Mouse (Mus musculus) layer of hippocampus, postnatal 36 days (tissue): ENCODE results near the gene Qpctl. TPM values are rescaled to one million over a fixed set of nuclear protein-coding genes. Genes with fewer than 3 reads are reported as not detected.

ENCODE experiments used
- microRNA-seq, 2 experiments: library from miRNA; unstranded; fragments of <30 nt; microRNA quantifications; one replicate each; pipeline ENCODE4 v1.2.0; 2021
- total RNA-seq, 2 experiments: library from RNA; stranded (reverse); gene quantifications; 2 replicates each; pipeline ENCODE4 v1.2.3; 2021

Gene Qpctl
- total RNA-seq, 2 experiments from 2014 or later: 18.1 to 18.6 TPM

Small RNAs within 50 kb of the gene (microRNA-seq; reads per million reads assigned to microRNA genes)
- gene Mir330: 9,368 to 10,822 reads per million in 2 experiments

Other genes starting within 250 kb of the Qpctl start
- 10 to 100 TPM; 11.3 to 12.5 TPM for gene Ccdc61, start 238.9 kb downstream of the Qpctl start, total RNA-seq
- 10 to 100 TPM; 82.2 to 84.5 TPM for gene Nova2, start 223.4 kb downstream of the Qpctl start, total RNA-seq
- under 1 TPM; 0.33 to 0.87 TPM for gene Nanos2, start 161.9 kb downstream of the Qpctl start, total RNA-seq
- 10 to 100 TPM; 45.0 to 45.9 TPM for gene Mypop, start 158.0 kb downstream of the Qpctl start, total RNA-seq
- 10 to 100 TPM; 52.1 to 53.0 TPM for gene Irf2bp1, start 145.2 kb downstream of the Qpctl start, total RNA-seq
- gene Foxa3, start 125.8 kb downstream of the Qpctl start, total RNA-seq: not detected
- 100 to 1,000 TPM; 111 to 113 TPM for gene Sympk, start 124.9 kb downstream of the Qpctl start, total RNA-seq
- under 1 TPM; 0.15 to 0.33 TPM for gene Rsph6a, start 94.6 kb downstream of the Qpctl start, total RNA-seq
- 100 to 1,000 TPM; 136 to 143 TPM for gene Dmwd, start 73.1 kb downstream of the Qpctl start, total RNA-seq
- gene Dmpk, start 65.4 kb downstream of the Qpctl start, total RNA-seq: 10 to 100 TPM; 36.3 to 48.1 TPM
- gene Six5, start 54.7 kb downstream of the Qpctl start, total RNA-seq: 1 to 10 TPM; 2.5 to 2.8 TPM
- gene Gm4969, start 30.9 kb downstream of the Qpctl start, total RNA-seq: under 1 TPM; 0.40 to 0.43 TPM
- 10 to 100 TPM; 14.2 to 14.3 TPM for gene Fbxo46, start 29.4 kb downstream of the Qpctl start, total RNA-seq
- 10 to 100 TPM; 79.1 to 79.2 TPM for gene Snrpd2, start 431 bp upstream of the Qpctl start, total RNA-seq
- 1 to 10 TPM in 1 of 2 experiments, under 1 TPM in 1; 0.62 to 1.9 TPM for gene Gipr, start 16.8 kb upstream of the Qpctl start, total RNA-seq
- 100 to 1,000 TPM; 145 to 149 TPM for gene Eml2, start 27.1 kb upstream of the Qpctl start, total RNA-seq
- 1 to 10 TPM; 2.4 to 2.5 TPM for gene Gpr4, start 63.2 kb upstream of the Qpctl start, total RNA-seq
- 10 to 100 TPM; 40.5 to 40.8 TPM for gene Opa3, start 79.0 kb upstream of the Qpctl start, total RNA-seq
- 10 to 100 TPM; 15.2 to 21.2 TPM for gene Vasp, start 122.5 kb upstream of the Qpctl start, total RNA-seq
- gene Ppm1n, start 130.8 kb upstream of the Qpctl start, total RNA-seq: under 1 TPM; 0.20 to 0.33 TPM
- gene Rtn2, start 133.3 kb upstream of the Qpctl start, total RNA-seq: 10 to 100 TPM; 89.7 to 91.3 TPM
- gene Fosb, start 160.8 kb upstream of the Qpctl start, total RNA-seq: 10 to 100 TPM; 12.6 to 18.8 TPM
- gene Ercc1, start 195.5 kb upstream of the Qpctl start, total RNA-seq: 10 to 100 TPM; 44.4 to 53.4 TPM
- 10 to 100 TPM; 17.6 to 19.4 TPM for gene Cd3eap, start 210.2 kb upstream of the Qpctl start, total RNA-seq
- 1 to 10 TPM; 6.0 to 7.0 TPM for gene Ppp1r13l, start 210.5 kb upstream of the Qpctl start, total RNA-seq
- 10 to 100 TPM; 36.2 to 37.1 TPM for gene Ercc2, start 232.7 kb upstream of the Qpctl start, total RNA-seq